Mouse (Mus musculus) forebrain, embryonic 10.5 days (tissue): ENCODE results near the gene Srsf9. TPM values are rescaled to one million over a fixed set of nuclear protein-coding genes. Genes with fewer than 3 reads are reported as not detected.

ENCODE experiments used
- DNase-seq: peaks from one replicate; pipeline ENCODE4 v3.0.0-alpha.2; 2017; ENCODE audit warnings: low spot score; ENCODE audit errors: extremely low spot score
- H3K27ac ChIP-seq: fragments of 300-500 bp; sonication (generic); 2 replicates; pipeline ENCODE4 v1.5.1; 2016; ENCODE audit warnings: mild to moderate bottlenecking
- H3K27me3 ChIP-seq: fragments of 300-500 bp; sonication (generic); 2 replicates; pipeline ENCODE4 v1.6.1; 2016; ENCODE audit warnings: mild to moderate bottlenecking; ENCODE audit not compliant: poor library complexity, severe bottlenecking
- H3K36me3 ChIP-seq: fragments of 300-500 bp; sonication (generic); replicated peaks from 2 replicates; pipeline ENCODE4 v1.6.1; 2016; ENCODE audit warnings: mild to moderate bottlenecking, moderate library complexity
- H3K4me1 ChIP-seq: fragments of 300-500 bp; sonication (generic); 2 replicates; pipeline ENCODE4 v1.6.1; 2016
- H3K4me3 ChIP-seq: fragments of 300-500 bp; sonication (generic); 2 replicates; pipeline ENCODE4 v1.5.1; 2016; ENCODE audit warnings: mild to moderate bottlenecking, moderate library complexity
- H3K9me3 ChIP-seq: fragments of 300-500 bp; sonication (generic); 2 replicates; pipeline ENCODE4 v1.6.1; 2016; ENCODE audit warnings: mild to moderate bottlenecking, moderate library complexity
- WGBS: fragments of 180-500 bp; shearing (Covaris S2); methylation state at CpG from one replicate; pipeline ENCODE4 v1.1.7; 2016; 5-methylcytosine and 5-hydroxymethylcytosine counted together
- polyA plus RNA-seq: library from polyadenylated mRNA; unstranded; fragments of >200 nt; fragmentation: Nextera tagmentation; extraction: Ambion mirVana; gene quantifications from 2 replicates; pipeline ENCODE4 v1.2.1, GENCODE M21; 2016

Gene Srsf9
- polyA plus RNA-seq = 399 and 417 TPM in 2 replicates

GRCm38 (mm10) chr5:115326875-115327609, at the start of gene Srsf9:
Srsf9 (plus strand) TSS chr5:115327177.
- Histone ChIP-seq H3K27ac (peak within 1 kb of the TSS; percentile 98), H3K4me3 (peak within 1 kb of the TSS; percentile 99), H3K9me3 (no peaks in the 10 kb centered on the region), H3K4me1 (peaks cover 39% of the 10 kb centered on the region), H3K36me3 (peaks cover 33% of the 10 kb centered on the region), H3K27me3 (no peaks in the 10 kb centered on the region)
- under 1% methylated on average over 84 of the region's 97 CpGs for WGBS
- peak; percentile 94 for DNase-seq

- Histone ChIP-seq H3K27ac (no peak overlapping the region), H3K4me3 (no peak overlapping the region), H3K4me1 (peaks cover 16% of the 10 kb centered on the region), H3K36me3 (peaks cover 6% of the 10 kb centered on the region; the same call in 1 of the 2 replicates), H3K27me3 (no peaks in the 10 kb centered on the region), H3K9me3 (no peaks in the 10 kb centered on the region)
- 79% methylated on average over 1 of the region's 1 CpGs for WGBS
- no peak for DNase-seq
Observed at GRCm38 (mm10) chr5:115278053-115278452, 48.9 kb upstream of the Srsf9 start.

GRCm38 (mm10) chr5:115278785-115279184, 48.2 kb upstream of the Srsf9 start:
- peaks cover 8% of the 10 kb centered on the region for H3K4me1 ChIP-seq
- no peak overlapping the region for H3K4me3 ChIP-seq
- H3K36me3 ChIP-seq = peaks cover 14% of the 10 kb centered on the region
- no peaks in the 10 kb centered on the region for H3K27me3 ChIP-seq
- WGBS = 61% methylated on average over 2 of the region's 2 CpGs
- no peak for DNase-seq
- no peaks in the 10 kb centered on the region for H3K9me3 ChIP-seq
- no peak overlapping the region for H3K27ac ChIP-seq

GRCm38 (mm10) chr5:115279226-115280049, 47.5 kb upstream of the Srsf9 start, which contains the start of gene Coq5:
Coq5 (plus strand) TSS chr5:115279666.
- H3K9me3 ChIP-seq = no peaks in the 10 kb centered on the region
- peak within 1 kb of the TSS; percentile 86 for H3K27ac ChIP-seq

GRCm38 (mm10) chr5:115280050-115280687, 46.8 kb upstream of the Srsf9 start:
- Histone ChIP-seq H3K4me1 (peaks cover 8% of the 10 kb centered on the region), H3K9me3 (no peaks in the 10 kb centered on the region), H3K4me3 (peak overlapping the region; percentile 97), H3K27me3 (no peaks in the 10 kb centered on the region), H3K36me3 (peaks cover 28% of the 10 kb centered on the region), H3K27ac (peak overlapping the region; percentile 86)
- no peak for DNase-seq
- WGBS = 12% methylated on average over 17 of the region's 17 CpGs

More at GRCm38 (mm10) chr5:115279226-115280049, 47.5 kb upstream of the Srsf9 start, which contains the start of gene Coq5:
- H3K4me1 ChIP-seq = peaks cover 8% of the 10 kb centered on the region
- peaks cover 20% of the 10 kb centered on the region for H3K36me3 ChIP-seq
- DNase-seq = peak; percentile 78
- peak within 1 kb of the TSS; percentile 97 for H3K4me3 ChIP-seq
- H3K27me3 ChIP-seq = no peaks in the 10 kb centered on the region
- WGBS = 4% methylated on average over 45 of the region's 45 CpGs

GRCm38 (mm10) chr5:115284735-115285134, 42.2 kb upstream of the Srsf9 start:
- Histone ChIP-seq H3K4me3 (no peak overlapping the region), H3K9me3 (no peaks in the 10 kb centered on the region), H3K36me3 (peaks cover 66% of the 10 kb centered on the region), H3K4me1 (peaks cover 8% of the 10 kb centered on the region), H3K27ac (no peak overlapping the region), H3K27me3 (no peaks in the 10 kb centered on the region)
- WGBS = 93% methylated on average over 3 of the region's 3 CpGs
- no peak for DNase-seq

GRCm38 (mm10) chr5:115294173-115294572, 32.8 kb upstream of the Srsf9 start:
- 89% methylated on average over 8 of the region's 8 CpGs for WGBS
- Histone ChIP-seq H3K36me3 (peaks cover 100% of the 10 kb centered on the region), H3K27ac (no peak overlapping the region), H3K9me3 (no peaks in the 10 kb centered on the region), H3K4me1 (peaks cover 13% of the 10 kb centered on the region), H3K4me3 (no peak overlapping the region), H3K27me3 (no peaks in the 10 kb centered on the region)
- DNase-seq = no peak

- Histone ChIP-seq H3K27me3 (no peaks in the 10 kb centered on the region), H3K36me3 (peaks cover 83% of the 10 kb centered on the region), H3K27ac (no peak overlapping the region), H3K9me3 (no peaks in the 10 kb centered on the region), H3K4me3 (no peak overlapping the region), H3K4me1 (peaks cover 23% of the 10 kb centered on the region)
- 88% methylated on average over 10 of the region's 10 CpGs for WGBS
- no peak for DNase-seq
Observed at GRCm38 (mm10) chr5:115296347-115296746, 30.6 kb upstream of the Srsf9 start.

GRCm38 (mm10) chr5:115300035-115300744, 26.8 kb upstream of the Srsf9 start:
- Histone ChIP-seq H3K27ac (peak overlapping the region; percentile 94), H3K27me3 (peaks cover 13% of the 10 kb centered on the region), H3K4me1 (peaks cover 37% of the 10 kb centered on the region), H3K4me3 (peak overlapping the region; percentile 91), H3K36me3 (peaks cover 45% of the 10 kb centered on the region), H3K9me3 (no peaks in the 10 kb centered on the region)
- 2% methylated on average over 46 of the region's 46 CpGs for WGBS
- DNase-seq = peak; percentile 64

- no peaks in the 10 kb centered on the region for H3K9me3 ChIP-seq
- 1% methylated on average over 65 of the region's 66 CpGs for WGBS
- H3K27me3 ChIP-seq = peaks cover 13% of the 10 kb centered on the region
- DNase-seq = peak; percentile 99
- peaks cover 37% of the 10 kb centered on the region for H3K4me1 ChIP-seq
- peaks cover 37% of the 10 kb centered on the region for H3K36me3 ChIP-seq
- peak within 1 kb of the TSS; percentile 91 for H3K4me3 ChIP-seq
- peak within 1 kb of the TSS; percentile 94 for H3K27ac ChIP-seq
Observed at GRCm38 (mm10) chr5:115300792-115301614, 26.0 kb upstream of the Srsf9 start, which contains the start of gene Dynll1. Dynll1 (minus strand) TSS chr5:115300999.

- H3K4me3 ChIP-seq = peak overlapping the region; percentile 91
- H3K27me3 ChIP-seq = peaks cover 13% of the 10 kb centered on the region
- H3K9me3 ChIP-seq = no peaks in the 10 kb centered on the region
- H3K36me3 ChIP-seq = peaks cover 30% of the 10 kb centered on the region
- whole genome bisulfite sequencing = 32% methylated on average over 13 of the region's 13 CpGs
- H3K27ac ChIP-seq = peak overlapping the region; percentile 94
- DNase-seq = no peak
- peaks cover 37% of the 10 kb centered on the region for H3K4me1 ChIP-seq
Observed at GRCm38 (mm10) chr5:115301615-115302014, 25.4 kb upstream of the Srsf9 start.
